Mouse (Mus musculus) heart, embryonic 11.5 days (tissue): ENCODE data around the gene Gabrg3. TPM values are rescaled to one million over a fixed set of nuclear protein-coding genes. Genes with fewer than 3 reads are reported as not detected.

Source experiments
- ATAC-seq: fragments of 200-750 bp; cut with Nextera tagmentation; replicated peaks from 2 replicates; pipeline ENCODE4 v1.8.0; 2017; ENCODE audit warnings: moderate library complexity; ENCODE audit not compliant: insufficient number of reproducible peaks, low FRiP score, low TSS enrichment
- H3K27ac ChIP-seq: fragments of 300-500 bp; sonication (generic); 2 replicates; pipeline ENCODE4 v1.5.1; 2014; ENCODE audit warnings: mild to moderate bottlenecking, low read depth, low read length
- H3K27me3 ChIP-seq: fragments of 300-500 bp; sonication (generic); 2 replicates; pipeline ENCODE4 v1.6.1; 2014; ENCODE audit warnings: mild to moderate bottlenecking, low read length, mixed read lengths; ENCODE audit not compliant: control insufficient read depth, insufficient read depth
- H3K36me3 ChIP-seq: fragments of 300-500 bp; sonication (generic); 2 replicates; pipeline ENCODE4 v1.6.1; 2014; ENCODE audit warnings: mild to moderate bottlenecking, low read length, moderate library complexity, mixed read lengths; ENCODE audit not compliant: control insufficient read depth, insufficient read depth
- H3K4me1 ChIP-seq: fragments of 300-500 bp; sonication (generic); 2 replicates; pipeline ENCODE4 v1.6.1; 2014; ENCODE audit warnings: low read length; ENCODE audit not compliant: control insufficient read depth, insufficient read depth
- H3K4me2 ChIP-seq: fragments of 300-500 bp; sonication (generic); 2 replicates; pipeline ENCODE4 v1.6.1; 2014; ENCODE audit warnings: mild to moderate bottlenecking, moderate library complexity
- H3K4me3 ChIP-seq: fragments of 300-500 bp; sonication (generic); 2 replicates; pipeline ENCODE4 v1.5.1; 2014; ENCODE audit warnings: low read depth, low read length
- H3K9ac ChIP-seq: fragments of 300-500 bp; sonication (generic); 2 replicates; pipeline ENCODE4 v1.6.1; 2014; ENCODE audit warnings: mild to moderate bottlenecking, low read depth, low read length, moderate library complexity
- H3K9me3 ChIP-seq: fragments of 300-500 bp; sonication (generic); replicated peaks from 2 replicates; pipeline ENCODE4 v1.6.1; 2016; ENCODE audit warnings: low read length; ENCODE audit not compliant: control insufficient read depth
- WGBS: fragments of 180-500 bp; shearing (Covaris S2); extraction: QIAGEN DNeasy Blood & Tissue Kit; methylation state at CpG from one replicate; pipeline ENCODE4 v1.1.7; 2014; ENCODE audit not compliant: insufficient replicate concordance; 5-methylcytosine and 5-hydroxymethylcytosine counted together
- polyA plus RNA-seq: library from polyadenylated mRNA; unstranded; fragments of >200 nt; fragmentation: Nextera tagmentation; extraction: Ambion mirVana; gene quantifications from 2 replicates; pipeline ENCODE4 v1.2.1, GENCODE M21; 2014

Gene Gabrg3
- polyA plus RNA-seq, 1 experiment from 2014 or later = 0.59 TPM

DNA sequence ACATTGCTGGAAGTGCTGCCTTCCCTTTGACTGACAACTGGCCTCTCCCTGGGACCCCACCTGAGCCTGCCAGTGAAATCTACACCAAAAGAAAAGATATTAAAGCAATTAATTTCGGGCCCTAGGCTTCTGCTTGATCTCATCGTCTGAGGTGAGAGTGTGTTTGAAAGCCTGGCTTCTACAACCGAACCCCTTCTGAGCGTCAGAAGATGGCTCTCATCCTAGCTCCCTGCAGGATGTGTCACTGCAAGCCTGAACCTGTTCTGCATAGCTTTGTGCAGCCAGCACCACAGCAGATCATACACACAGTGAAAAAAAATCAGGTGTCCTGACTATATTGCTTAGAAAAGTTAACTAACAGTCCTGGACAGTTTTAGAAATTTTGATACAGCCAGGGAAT, 618.8 kb downstream of the Gabrg3 start:
- no peak overlapping the region for H3K27ac ChIP-seq
- no peaks in the 10 kb centered on the region for H3K9me3 ChIP-seq
- 47% methylated on average over 4 of the region's 4 CpGs for WGBS
- no peak overlapping the region for H3K9ac ChIP-seq
- ATAC-seq = no peak
- H3K36me3 ChIP-seq = no peaks in the 10 kb centered on the region
- H3K27me3 ChIP-seq = no peaks in the 10 kb centered on the region
- H3K4me3 ChIP-seq = no peak overlapping the region
- H3K4me2 ChIP-seq = no peak overlapping the region
- no peaks in the 10 kb centered on the region for H3K4me1 ChIP-seq

DNA sequence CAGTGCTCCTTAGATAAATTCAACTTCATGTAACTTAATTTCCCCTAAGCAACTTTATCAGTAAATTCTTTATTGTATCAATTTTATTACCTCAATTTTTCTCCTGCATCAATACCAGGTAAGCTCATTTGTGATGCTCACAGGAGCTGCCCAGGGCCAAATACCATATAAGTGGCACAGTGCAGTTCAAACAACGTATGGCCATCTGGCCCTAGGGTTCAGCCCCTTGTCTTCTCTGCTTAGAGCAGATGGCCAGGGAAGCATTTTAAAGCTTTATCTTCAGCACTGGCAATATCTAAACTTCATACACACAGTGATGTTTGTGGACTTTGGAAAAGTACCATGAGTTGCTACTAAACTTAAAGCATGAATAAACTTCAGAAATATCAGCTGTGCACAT, 619.2 kb downstream of the Gabrg3 start:
- no peaks in the 10 kb centered on the region for H3K36me3 ChIP-seq
- H3K4me3 ChIP-seq = no peak overlapping the region
- 76% methylated on average over 1 of the region's 1 CpGs for whole genome bisulfite sequencing
- no peak overlapping the region for H3K27ac ChIP-seq
- H3K27me3 ChIP-seq = no peaks in the 10 kb centered on the region
- no peaks in the 10 kb centered on the region for H3K4me1 ChIP-seq
- no peak for ATAC-seq
- H3K9ac ChIP-seq = no peak overlapping the region
- no peak overlapping the region for H3K4me2 ChIP-seq
- no peaks in the 10 kb centered on the region for H3K9me3 ChIP-seq

DNA sequence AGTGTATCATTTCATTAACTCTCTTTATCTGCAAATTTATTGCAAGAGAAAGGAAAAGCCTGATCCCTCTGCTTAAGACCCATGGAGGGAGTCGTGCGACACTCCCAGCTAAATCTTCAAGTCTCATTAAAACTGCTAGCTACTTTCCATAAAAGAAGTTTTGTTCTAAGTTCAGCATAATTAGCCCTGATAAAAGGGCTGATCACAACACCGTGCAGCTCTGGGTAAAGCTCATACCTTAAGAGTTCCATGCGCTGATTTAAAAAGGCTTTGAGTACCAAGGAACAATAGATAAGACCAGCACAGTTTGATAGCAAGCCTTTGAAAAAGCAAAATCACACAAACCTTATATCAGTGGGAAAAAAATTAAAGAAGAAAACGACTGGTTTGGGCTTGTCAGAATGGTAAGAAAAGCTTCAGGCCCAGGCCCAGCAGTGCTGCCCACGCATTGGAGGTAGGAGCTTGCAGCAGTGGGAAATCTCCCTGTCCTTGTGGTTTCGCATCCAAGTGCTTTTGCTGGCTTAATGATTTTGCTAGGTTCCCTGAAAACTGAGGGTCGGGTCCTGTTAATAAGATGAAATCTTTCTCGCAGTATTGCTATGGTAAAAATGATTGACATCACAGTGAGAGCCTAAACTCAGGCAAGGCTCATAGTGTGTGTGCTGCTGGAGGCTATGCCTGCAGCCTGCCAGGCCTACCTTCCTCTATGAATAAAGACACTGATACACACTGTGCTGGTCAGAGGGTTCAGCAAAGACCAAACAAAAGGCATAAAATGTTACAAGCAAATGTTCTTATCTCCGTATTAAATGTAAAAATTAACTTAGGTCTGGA, 621.2 kb downstream of the Gabrg3 start:
- H3K27ac ChIP-seq = no peak overlapping the region
- no peak overlapping the region for H3K9ac ChIP-seq
- no peaks in the 10 kb centered on the region for H3K4me1 ChIP-seq
- ATAC-seq = no peak
- H3K4me3 ChIP-seq = no peak overlapping the region
- no peaks in the 10 kb centered on the region for H3K27me3 ChIP-seq
- WGBS = 58% methylated on average over 10 of the region's 10 CpGs
- no peak overlapping the region for H3K4me2 ChIP-seq
- no peaks in the 10 kb centered on the region for H3K9me3 ChIP-seq
- H3K36me3 ChIP-seq = no peaks in the 10 kb centered on the region

DNA sequence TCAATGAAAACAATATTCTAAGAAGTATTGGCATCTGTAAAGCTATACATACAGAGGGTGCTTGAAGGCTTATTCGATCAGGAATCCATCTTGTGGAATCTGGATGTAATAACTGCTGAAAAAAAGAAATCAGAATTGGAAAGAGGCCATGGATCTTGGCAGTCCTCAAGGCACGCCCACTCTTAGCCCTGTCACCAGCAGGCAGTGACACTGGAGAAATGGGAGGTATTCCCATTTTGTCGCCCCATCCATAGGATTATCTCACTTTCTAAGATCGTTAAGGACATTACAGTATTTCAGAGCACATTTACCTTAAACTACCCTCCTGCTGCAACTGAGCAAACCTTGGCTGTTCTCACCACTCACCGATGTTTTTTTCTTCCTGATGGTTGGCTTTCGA, 657.8 kb downstream of the Gabrg3 start:
- no peak for ATAC-seq
- Histone ChIP-seq H3K27ac (no peak overlapping the region), H3K4me1 (no peaks in the 10 kb centered on the region), H3K27me3 (no peaks in the 10 kb centered on the region), H3K9ac (no peak overlapping the region), H3K36me3 (no peaks in the 10 kb centered on the region), H3K4me3 (no peak overlapping the region), H3K9me3 (no peaks in the 10 kb centered on the region), H3K4me2 (no peak overlapping the region)
- 66% methylated on average over 6 of the region's 6 CpGs for WGBS

Other genes with a start within 250 kb of the Gabrg3 start
- gene Gabrb3, start 32.5 kb upstream of the Gabrg3 start, polyA plus RNA-seq = 1.8 and 3.5 TPM in 2 replicates
- gene Gabra5, start 122.9 kb upstream of the Gabrg3 start, polyA plus RNA-seq = 0.14 TPM in 1 of 2 replicates, not detected in the other